Mouse (Mus musculus) bone marrow macrophage, adult 2 months (primary cell): ENCODE measurements around the gene Uaca.

Source experiments
- CTCF ChIP-seq: IDR thresholded peaks from 2 replicates; pipeline ENCODE4 v1.5.1; 2012; ENCODE audit warnings: low read depth, mild to moderate bottlenecking, low read length, moderate library complexity
- POLR2A ChIP-seq: IDR thresholded peaks from 2 replicates; pipeline ENCODE4 v1.6.1; 2012; ENCODE audit warnings: mild to moderate bottlenecking, low read depth, low read length, borderline replicate concordance

- TF ChIP-seq POLR2A (no peak), CTCF (no peak)
These were observed 1.7 kb downstream of the Uaca start for GRCm38 (mm10) chr9:60796076-60796475.
